Mouse (Mus musculus) heart, adult 9 months (tissue): Measurements from ENCODE around the gene Grk6.
"Not testable (repeated sequence)": the region's sequence is repeated elsewhere in the genome, so short reads cannot be mapped to it uniquely, and the experiment has no call there.

Experiments used
- DNase-seq, 2 experiments: peaks; one replicate each; pipeline ENCODE4 v3.0.0; 2022; ENCODE audit warnings: low spot score in 2 of 2

Grk6 gene

DNA sequence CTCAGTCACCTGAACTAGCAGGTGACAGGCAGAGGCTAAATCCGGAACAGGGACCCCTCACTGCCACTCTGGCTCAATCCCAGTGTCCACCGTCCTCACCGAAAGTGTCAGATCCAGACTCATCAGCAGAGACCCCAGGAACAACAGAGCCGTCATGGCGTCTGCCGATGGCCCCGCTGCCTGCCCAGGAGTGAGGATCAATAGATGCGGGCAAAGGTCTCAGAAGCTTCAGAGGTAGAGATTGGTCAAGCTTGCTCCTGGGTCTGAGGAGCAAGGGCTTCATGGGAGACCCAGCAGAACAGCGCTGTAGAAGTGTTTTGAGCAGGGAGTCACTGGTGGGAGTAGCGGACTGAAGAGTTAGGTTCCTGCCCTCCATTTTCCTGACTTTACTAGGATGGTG is 18.3 kb upstream of the Grk6 start, which contains the start of gene F12:
TSS of gene F12 (minus strand) at position 181 of the 400 bp plus-strand sequence.
- no peak for DNase-seq

DNA sequence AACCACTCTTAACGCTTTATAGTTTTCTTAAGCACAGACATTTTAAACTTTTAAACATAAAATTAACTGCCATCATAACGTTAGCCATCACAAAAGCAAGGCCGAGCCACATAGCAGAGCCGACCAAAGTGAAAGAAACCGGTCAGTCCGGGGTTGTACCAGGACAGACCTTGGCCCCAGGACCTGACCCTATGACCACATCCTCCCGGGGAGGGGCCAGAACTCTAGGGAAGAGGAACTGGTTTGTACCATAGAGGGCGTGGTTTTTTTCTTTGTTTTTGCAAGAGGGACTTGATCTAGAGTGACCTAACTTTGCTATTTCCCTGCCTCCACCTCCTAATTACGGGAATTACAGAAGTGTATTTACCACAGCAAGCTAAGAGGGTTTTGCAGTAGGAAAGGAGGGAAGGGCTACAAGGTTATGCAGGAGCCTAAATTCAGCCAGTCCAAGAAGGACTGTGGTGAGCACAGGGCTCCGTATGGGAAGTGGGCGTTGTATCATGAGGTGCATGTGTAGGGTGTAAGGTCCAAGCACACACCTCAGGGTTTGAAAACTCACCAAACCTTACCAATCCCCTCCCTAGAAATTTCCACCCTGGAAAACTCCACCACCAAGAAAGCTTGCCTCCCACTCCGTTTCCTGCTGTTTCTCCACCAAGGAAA is 15.5 kb upstream of the Grk6 start:
- DNase-seq, result peak; percentile 87

- no peak for DNase-seq
Measured at GRCm38 (mm10) chr13:55430566-55430965, 14.3 kb upstream of the Grk6 start.

DNA sequence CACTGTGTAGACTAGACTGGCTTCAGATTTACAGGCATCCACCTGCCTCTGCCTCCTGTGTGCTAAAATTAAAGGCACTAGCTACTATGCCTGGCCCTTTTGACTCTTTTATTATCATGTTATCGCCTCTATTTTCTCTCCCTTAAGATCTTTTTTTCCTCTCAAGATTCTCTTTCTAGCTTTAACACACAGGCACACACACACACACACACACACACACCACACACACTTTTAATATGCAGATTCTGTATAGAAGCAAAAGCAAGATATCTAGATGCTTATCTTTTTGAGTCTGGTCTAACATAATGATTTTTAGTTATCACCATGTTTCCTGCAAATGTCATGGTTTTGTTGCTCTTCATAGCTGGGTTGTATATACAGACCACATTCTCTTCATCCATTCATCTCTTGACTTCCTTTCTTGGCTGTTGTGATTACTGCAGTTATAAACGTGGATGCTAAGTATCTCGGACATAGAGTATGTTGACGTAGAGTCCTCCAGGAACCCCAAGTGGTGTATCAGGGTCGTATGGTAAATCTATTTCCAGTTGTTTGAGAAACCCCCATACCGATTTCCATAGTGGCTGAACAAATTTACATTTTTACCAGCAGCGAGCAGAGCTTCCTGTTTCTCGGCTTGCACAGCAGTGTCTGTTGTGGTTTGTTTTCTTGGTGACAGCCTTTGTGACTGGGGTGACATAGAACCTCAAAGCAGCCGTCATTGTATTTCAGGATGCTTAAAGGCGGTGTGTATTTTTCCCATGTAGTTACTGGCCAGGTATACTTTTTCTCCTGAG is 12.8 kb upstream of the Grk6 start:
- DNase-seq, result no peak

DNA sequence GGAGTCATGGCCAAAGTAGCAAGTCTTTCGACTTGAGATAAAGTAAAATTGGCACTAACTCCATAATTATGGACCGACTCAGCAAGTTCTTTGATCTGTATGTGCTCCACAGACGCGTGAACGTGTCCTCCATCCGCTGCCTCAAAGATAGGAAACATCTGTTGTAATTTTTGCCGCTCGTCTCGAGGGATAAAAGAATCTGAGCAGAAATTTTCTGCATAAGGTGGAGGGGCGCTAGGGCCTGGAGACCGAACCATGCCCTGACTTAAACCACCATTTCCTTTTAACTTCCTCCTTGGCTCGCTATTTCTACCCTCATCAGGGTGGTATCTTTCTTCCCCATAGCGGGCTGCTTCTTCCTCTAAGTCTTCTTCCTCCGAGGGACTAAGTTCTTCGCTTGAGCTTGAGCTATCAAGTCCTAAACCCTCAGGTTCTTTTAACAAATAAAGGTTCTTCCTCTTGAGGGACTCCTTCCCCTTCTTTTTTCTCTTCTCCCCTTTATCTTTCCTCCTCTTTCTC is 7.7 kb upstream of the Grk6 start:
- DNase-seq, result not testable (repeated sequence)

DNA sequence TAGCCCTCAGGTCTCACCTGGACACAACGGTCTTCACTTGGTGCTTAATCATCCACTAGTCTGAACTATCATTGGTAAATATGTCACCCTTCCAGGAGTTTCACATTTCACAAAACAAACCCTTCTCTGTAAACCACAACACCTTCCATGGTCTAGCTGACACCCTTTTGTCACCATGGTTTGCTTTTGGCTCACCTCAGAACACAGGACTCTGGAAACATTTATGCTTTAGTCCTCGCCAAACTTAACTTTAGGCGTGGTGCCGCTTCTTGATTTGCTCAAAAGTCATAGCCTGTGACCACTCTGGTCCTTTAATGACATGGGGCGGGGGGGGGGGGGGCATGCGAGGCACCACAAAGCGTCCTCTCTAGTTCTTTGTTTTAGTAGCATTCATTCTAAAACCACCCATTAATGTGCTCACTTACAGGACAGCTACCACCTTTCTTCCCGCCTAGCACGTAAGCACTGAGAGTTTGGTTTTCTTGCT is 1.0 kb upstream of the Grk6 start:
- no peak for DNase-seq

GRCm38 (mm10) chr13:55444286-55444936 is 461 bp upstream of the Grk6 start:
- no peak for DNase-seq

GRCm38 (mm10) chr13:55445361-55446091 is 654 bp downstream of the Grk6 start:
- peak in 1 of 2 experiments; percentile 56 for DNase-seq

DNA sequence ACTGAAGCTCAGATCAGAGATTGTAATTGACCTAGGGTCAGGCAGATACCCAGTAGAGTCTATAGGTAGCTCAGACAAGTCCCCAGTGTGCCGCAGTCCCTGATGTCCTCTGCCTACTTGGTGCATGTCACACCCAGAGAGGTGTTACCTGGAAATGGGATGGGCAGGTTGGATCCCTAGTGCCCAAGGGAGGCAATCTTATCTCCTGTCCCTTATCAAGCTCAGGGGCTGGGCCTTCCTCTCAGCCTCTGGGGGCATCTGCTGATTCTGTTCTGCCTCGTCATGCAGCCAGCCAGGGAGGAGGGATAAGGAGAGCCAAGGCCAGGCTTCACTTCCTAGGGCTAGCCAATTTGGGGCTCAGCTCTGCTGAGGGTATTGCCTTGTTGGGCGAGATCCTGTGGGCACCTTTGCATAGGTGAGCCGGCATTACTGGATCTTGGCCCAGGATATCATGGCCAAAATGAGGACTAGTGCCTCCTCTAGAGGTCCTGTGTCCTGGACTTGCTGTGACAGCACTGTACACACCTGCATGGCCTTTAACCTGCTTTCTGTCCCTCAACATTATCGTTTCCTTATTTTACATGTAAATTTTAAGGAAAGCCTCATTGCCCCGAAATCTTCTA is 1.7 kb downstream of the Grk6 start:
- DNase-seq, result no peak

GRCm38 (mm10) chr13:55447543-55447943 is 2.7 kb downstream of the Grk6 start:
- DNase-seq, result peak in 1 of 2 experiments; percentile 47

- DNase-seq, result no peak
Measured at GRCm38 (mm10) chr13:55448131-55448530, 3.3 kb downstream of the Grk6 start.

GRCm38 (mm10) chr13:55449205-55449604 is 4.3 kb downstream of the Grk6 start:
- DNase-seq, result no peak

DNA sequence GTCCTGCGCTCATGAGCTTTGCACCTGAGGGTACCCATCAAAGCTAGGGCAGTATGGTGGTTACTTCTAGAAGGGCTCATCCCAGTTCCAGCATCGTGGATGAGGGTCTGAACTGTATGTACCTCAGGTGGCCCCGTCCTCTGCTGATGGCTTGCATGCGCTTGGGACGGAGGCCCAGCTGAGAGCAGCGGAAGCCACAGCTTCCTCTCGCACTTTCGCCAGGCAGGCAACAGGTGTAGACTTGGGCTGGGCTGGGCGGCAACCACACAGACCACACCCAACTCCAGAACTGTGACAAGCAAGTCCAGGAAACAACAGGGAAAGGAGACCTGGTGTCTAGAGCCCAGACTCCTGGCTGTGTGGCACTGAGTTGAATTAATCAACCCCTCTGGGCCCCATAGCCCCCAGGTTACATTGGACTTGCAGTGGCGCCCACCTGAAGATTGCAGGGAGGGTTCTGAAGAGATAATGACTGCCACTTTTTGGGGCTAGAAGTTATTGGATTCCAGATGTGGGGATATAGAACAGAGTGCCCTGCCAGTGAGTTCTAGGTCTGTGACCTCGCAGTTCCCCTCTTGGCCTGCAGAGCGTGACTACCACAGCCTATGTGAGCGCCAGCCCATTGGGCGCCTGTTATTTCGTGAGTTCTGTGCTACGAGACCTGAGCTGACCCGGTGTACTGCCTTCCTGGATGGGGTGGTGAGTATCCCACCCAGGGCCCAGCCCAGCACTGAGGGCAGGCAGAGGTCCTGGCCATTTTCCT is 5.0 kb downstream of the Grk6 start:
- no peak for DNase-seq

GRCm38 (mm10) chr13:55450511-55450980 is 5.7 kb downstream of the Grk6 start:
- peak; percentile 86 to 88 for DNase-seq

DNA sequence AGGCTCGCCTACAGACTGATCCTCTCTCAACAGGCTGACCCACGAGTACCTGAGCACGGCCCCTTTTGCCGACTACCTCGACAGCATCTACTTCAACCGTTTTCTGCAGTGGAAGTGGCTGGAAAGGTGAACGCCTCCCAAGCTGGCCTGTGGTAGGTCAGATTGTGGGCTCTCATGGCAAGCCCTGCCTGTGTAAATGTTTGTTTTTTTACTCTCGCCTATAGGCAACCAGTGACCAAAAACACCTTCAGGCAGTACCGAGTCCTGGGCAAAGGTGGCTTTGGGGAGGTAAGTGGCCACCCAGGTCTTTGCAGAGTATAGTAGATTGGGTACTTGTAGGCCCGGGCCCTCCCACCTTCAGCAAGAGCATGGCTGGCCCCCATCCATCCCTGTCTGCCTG is 6.4 kb downstream of the Grk6 start:
- no peak for DNase-seq

DNA sequence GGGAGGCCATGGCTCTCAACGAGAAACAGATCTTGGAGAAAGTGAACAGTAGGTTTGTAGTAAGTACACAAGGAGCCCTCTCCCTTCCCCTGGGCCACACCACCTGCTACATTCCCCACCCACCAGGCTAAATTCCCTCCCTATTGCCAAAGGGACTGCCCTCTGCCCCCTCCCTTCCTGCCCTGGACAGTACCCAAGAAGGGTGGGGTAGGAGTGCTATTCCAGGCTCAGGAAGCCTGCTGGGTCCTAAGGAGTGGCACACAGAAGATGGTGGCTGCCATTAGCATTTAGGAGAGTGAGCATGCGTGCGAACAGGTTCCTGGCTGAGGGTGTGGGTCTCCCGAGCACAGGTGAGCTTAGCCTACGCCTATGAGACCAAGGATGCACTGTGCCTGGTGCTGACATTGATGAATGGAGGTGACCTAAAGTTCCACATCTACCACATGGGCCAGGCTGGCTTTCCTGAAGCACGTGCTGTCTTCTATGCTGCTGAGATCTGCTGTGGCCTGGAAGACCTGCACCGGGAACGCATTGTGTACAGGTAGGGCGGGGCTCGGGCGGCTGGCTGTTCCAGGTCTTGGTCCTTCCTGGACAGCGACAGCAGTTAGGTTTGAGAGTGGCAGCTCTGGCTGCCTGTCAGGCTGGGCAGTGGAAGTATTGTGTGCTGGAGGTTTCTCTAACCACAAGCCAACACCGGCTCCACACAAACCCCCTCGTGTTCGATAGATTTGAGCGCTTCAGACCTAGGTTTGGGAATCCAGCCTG is 7.1 kb downstream of the Grk6 start:
- no peak for DNase-seq

DNA sequence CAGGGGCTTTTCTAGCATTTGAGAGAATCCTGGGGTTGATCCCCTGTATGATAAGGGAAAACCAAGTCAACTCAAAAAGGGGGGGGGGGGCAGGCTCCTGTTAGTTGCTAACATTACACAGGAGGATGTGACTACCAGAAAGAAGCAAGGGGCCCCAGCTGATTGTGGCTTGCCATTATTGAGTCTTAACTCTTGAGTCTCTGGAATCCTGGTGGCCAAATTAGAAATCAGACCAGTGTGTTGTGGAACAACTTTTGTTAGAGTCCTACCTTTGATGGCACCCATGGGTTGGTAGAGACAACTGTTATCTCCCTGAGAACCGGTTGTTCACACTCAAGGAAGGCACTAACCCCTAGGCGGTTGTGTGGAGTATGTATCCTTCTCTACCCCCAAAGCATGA is 18.1 kb downstream of the Grk6 start:
- DNase-seq, result no peak

DNA sequence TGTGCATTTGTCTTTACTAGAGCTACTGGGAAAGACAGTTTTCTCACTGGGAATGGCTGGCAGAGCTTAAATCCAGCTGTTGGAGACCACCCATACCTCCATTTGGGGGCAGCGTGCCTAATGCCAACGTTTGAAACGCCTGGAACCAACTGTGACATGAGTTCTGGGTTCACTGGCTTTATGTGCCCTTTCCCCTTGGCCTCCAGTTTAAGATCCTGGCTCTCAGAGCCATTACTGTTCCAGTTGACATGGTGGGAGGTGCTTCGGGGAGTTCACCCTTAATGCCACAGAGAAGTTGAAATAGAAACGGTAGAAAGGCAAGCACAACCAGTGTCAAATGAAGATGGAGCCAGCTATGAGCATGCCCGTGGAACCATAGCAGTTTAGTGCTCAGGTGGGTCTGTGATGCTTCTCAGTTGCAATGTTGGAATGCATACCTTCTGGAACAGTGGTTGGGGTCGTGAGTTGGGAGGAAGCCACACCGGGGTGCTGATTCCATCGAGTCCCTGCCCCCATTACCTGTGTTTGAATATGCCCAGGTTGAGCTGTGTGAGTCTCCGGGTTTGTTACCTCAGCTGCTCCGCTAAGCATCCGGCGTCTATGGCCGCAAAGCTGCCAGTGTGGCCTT is 18.6 kb downstream of the Grk6 start:
- no peak for DNase-seq
